19 mouse cellular contexts compared by ENCODE assay signal in the genomic region with DNA sequence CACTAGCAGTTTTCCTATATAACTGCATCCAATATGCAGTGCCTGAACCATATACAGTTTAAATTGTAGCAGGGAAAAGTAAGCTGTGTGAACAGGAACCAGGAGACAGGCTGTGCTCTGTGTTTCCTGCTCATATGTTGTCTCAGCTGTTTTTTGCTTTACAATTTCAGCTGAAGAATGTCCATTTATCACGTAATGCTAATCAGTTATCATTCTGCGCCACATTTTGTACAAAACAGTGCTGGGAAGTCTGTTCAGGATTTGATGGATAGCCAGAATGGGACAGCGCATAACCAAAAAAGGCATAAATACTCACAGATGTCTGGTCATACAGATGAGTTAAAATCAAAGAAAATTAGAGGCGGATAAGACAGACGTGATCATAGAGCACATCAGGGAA.
DNase-seq lines count a peak whose midpoint lies in the region; ATAC-seq and TF ChIP-seq lines count a peak whose summit lies in the region.
"Had no signal": no experiment of that assay in that cellular context is flagged by ENCODE, and none has a peak within 500 bp of the region (broad histone marks: within the 10 kb centered on the region; RNA-seq: fewer than 3 reads in every experiment).

No protein-coding gene starts in this region.

- no peak for TF ChIP-seq POLR2A in brain, embryonic 14.5 days (IDR thresholded peaks at IDR 0.05; ENCODE audit: borderline replicate concordance, extremely low read depth, insufficient read depth, insufficient read length, poor library complexity, severe bottlenecking)

- peaks cover 8% of the 10 kb centered on the region for H3K4me1 ChIP-seq in forebrain, embryonic 15.5 days
- H3K4me1 ChIP-seq in forebrain, embryonic 11.5 days (replicated peaks; ENCODE audit: control insufficient read depth, insufficient read depth, low read length), result no peaks in the 10 kb centered on the region
- H3K4me1 ChIP-seq in midbrain, embryonic 13.5 days (replicated peaks), result no peaks in the 10 kb centered on the region
- H3K4me1 ChIP-seq: midbrain, embryonic 10.5 days; neural tube, embryonic 15.5 days had no signal

- no peaks in the 10 kb centered on the region for H3K36me3 ChIP-seq in forebrain, embryonic 15.5 days
- no peaks in the 10 kb centered on the region for H3K36me3 ChIP-seq in forebrain, embryonic 11.5 days (ENCODE audit: control insufficient read depth, insufficient read depth, low read length)
- no peaks in the 10 kb centered on the region for H3K36me3 ChIP-seq in midbrain, embryonic 13.5 days
- H3K36me3 ChIP-seq: G1E; midbrain, embryonic 10.5 days; neural tube, embryonic 15.5 days had no signal

- no peaks in the 10 kb centered on the region for H3K9me3 ChIP-seq in forebrain, embryonic 15.5 days
- H3K9me3 ChIP-seq in forebrain, embryonic 11.5 days (ENCODE audit: control insufficient read depth, low read length), result no peaks in the 10 kb centered on the region
- H3K9me3 ChIP-seq in midbrain, embryonic 13.5 days, result no peaks in the 10 kb centered on the region
- H3K9me3 ChIP-seq: midbrain, embryonic 10.5 days; neural tube, embryonic 15.5 days had no signal

- no peak for TF ChIP-seq CTCF in brain, embryonic 14.5 days (IDR thresholded peaks at IDR 0.05; ENCODE audit: borderline replicate concordance, extremely low read depth, insufficient read depth, insufficient read length)

- ATAC-seq in forebrain, embryonic 15.5 days (replicated peaks), result peak; percentile 79
- ATAC-seq in forebrain, embryonic 11.5 days (replicated peaks; ENCODE audit: low FRiP score), result no peak
- ATAC-seq in midbrain, embryonic 13.5 days, result no peak
- no peak for ATAC-seq in granulocyte monocyte progenitor cell, adult 5-6 weeks (replicated peaks; ENCODE audit: poor library complexity, severe bottlenecking)
- ATAC-seq: inflammation-experienced regulatory T-cells, adult 6 months had no signal

- no peak for DNase-seq in forebrain, embryonic 11.5 days (ENCODE audit: low spot score)
- DNase-seq in layer of hippocampus, adult 18-20 months (ENCODE audit: low spot score in 2 of 2), result peak; percentile 36 to 66
- DNase-seq in layer of hippocampus, postnatal 36 days, result no peak
- peak; percentile 73 for DNase-seq in brain, embryonic 14.5 days (ENCODE audit: low read depth)
- DNase-seq in layer of hippocampus, adult 9-10 months (ENCODE audit: low spot score), result peak; percentile 21
- DNase-seq: adrenal gland, adult 2 months; cerebellum, adult 9-10 months; gastrocnemius, postnatal 14 days; heart, postnatal 4 days; kidney, postnatal 25 days; lung, postnatal 10 days; right cerebral cortex, postnatal 4 days had no signal

- H3K9ac ChIP-seq in forebrain, embryonic 15.5 days (replicated peaks), result no peak overlapping the region
- no peak overlapping the region for H3K9ac ChIP-seq in forebrain, embryonic 11.5 days (ENCODE audit: low read length)
- no peak overlapping the region for H3K9ac ChIP-seq in midbrain, embryonic 13.5 days (replicated peaks)
- H3K9ac ChIP-seq: neural tube, embryonic 15.5 days had no signal

- no peak overlapping the region for H3K4me2 ChIP-seq in forebrain, embryonic 15.5 days (replicated peaks)
- no peak overlapping the region for H3K4me2 ChIP-seq in forebrain, embryonic 11.5 days (ENCODE audit: low read depth, low read length, severe bottlenecking)
- H3K4me2 ChIP-seq in midbrain, embryonic 13.5 days (replicated peaks), result no peak overlapping the region
- H3K4me2 ChIP-seq: neural tube, embryonic 15.5 days had no signal

- no peak overlapping the region for H3K4me3 ChIP-seq in forebrain, embryonic 15.5 days
- no peak overlapping the region for H3K4me3 ChIP-seq in forebrain, embryonic 11.5 days (ENCODE audit: low read depth, low read length)
- no peak overlapping the region for H3K4me3 ChIP-seq in midbrain, embryonic 13.5 days (replicated peaks)
- H3K4me3 ChIP-seq: midbrain, embryonic 10.5 days; neural tube, embryonic 15.5 days had no signal

- H3K27ac ChIP-seq in forebrain, embryonic 15.5 days (replicated peaks), result no peak overlapping the region
- no peak overlapping the region for H3K27ac ChIP-seq in forebrain, embryonic 11.5 days (ENCODE audit: low read depth, low read length)
- no peak overlapping the region for H3K27ac ChIP-seq in midbrain, embryonic 13.5 days
- H3K27ac ChIP-seq: midbrain, embryonic 10.5 days; neural tube, embryonic 15.5 days had no signal

- whole genome bisulfite sequencing in forebrain, embryonic 15.5 days, result 45% methylated on average over 5 of the region's 5 CpGs
- 87% methylated on average over 5 of the region's 5 CpGs for WGBS in forebrain, embryonic 11.5 days
- WGBS in midbrain, embryonic 13.5 days, result 82% methylated on average over 5 of the region's 5 CpGs

- H3K27me3 ChIP-seq in forebrain, embryonic 15.5 days, result no peaks in the 10 kb centered on the region
- no peaks in the 10 kb centered on the region for H3K27me3 ChIP-seq in forebrain, embryonic 11.5 days (ENCODE audit: control insufficient read depth, insufficient read depth, low read length)
- H3K27me3 ChIP-seq in midbrain, embryonic 13.5 days, result no peaks in the 10 kb centered on the region
- H3K27me3 ChIP-seq: neural tube, embryonic 15.5 days had no signal

Comparison
In these comparisons a context has a peak if more than half of its experiments do, and no peak if none do; other contexts are left out.
1. DNase-seq: peak in layer of hippocampus, adult 18-20 months (2 of 2), brain, embryonic 14.5 days (single experiment) and layer of hippocampus, adult 9-10 months (single experiment); none in forebrain, embryonic 11.5 days (single experiment) and layer of hippocampus, postnatal 36 days (0 of 2).